Mouse (Mus musculus): Measurements from ENCODE around the gene Fam172a. TPM values are rescaled to one million over a fixed set of nuclear protein-coding genes. Genes with fewer than 3 reads are reported as not detected.

Fam172a gene
- polyA plus RNA-seq, 1 experiment, result 19.1 TPM

DNA sequence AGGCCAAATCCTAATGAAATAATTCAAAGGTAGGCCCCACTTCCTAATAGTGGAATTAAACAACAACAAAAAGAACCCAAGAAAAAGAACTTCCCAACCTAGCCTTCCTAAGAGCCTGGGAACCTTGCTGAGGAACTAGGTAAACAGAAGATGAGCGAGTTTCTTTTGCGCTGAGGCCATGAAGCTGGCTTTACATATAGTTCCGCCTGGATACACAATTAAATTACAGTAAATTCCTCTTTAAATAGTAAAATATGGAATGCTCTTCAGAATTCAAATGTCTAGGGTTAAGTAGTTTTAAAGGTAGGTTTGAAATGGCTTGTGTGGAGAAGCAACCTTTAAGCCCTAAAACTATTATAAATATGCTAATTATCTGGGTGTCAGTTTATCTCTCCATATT, 478.4 kb downstream of the Fam172a start:
- TF ChIP-seq CTCF (IDR thresholded peaks at IDR 0.05; ENCODE audit: extremely low read depth, insufficient read depth, low read length) (no peak), POLR2A (IDR thresholded peaks at IDR 0.05; ENCODE audit: extremely low read depth, insufficient read depth, low read length) (no peak)
- H3K4me3 ChIP-seq (ENCODE audit: insufficient read depth, low read length), result peak overlapping the region; percentile 38; the same call in 1 of the 2 replicates
- H3K4me1 ChIP-seq (ENCODE audit: control insufficient read depth, insufficient read depth, low read length), result no peaks in the 10 kb centered on the region
- no peak overlapping the region for H3K27ac ChIP-seq (ENCODE audit: insufficient read depth, low read length)

DNA sequence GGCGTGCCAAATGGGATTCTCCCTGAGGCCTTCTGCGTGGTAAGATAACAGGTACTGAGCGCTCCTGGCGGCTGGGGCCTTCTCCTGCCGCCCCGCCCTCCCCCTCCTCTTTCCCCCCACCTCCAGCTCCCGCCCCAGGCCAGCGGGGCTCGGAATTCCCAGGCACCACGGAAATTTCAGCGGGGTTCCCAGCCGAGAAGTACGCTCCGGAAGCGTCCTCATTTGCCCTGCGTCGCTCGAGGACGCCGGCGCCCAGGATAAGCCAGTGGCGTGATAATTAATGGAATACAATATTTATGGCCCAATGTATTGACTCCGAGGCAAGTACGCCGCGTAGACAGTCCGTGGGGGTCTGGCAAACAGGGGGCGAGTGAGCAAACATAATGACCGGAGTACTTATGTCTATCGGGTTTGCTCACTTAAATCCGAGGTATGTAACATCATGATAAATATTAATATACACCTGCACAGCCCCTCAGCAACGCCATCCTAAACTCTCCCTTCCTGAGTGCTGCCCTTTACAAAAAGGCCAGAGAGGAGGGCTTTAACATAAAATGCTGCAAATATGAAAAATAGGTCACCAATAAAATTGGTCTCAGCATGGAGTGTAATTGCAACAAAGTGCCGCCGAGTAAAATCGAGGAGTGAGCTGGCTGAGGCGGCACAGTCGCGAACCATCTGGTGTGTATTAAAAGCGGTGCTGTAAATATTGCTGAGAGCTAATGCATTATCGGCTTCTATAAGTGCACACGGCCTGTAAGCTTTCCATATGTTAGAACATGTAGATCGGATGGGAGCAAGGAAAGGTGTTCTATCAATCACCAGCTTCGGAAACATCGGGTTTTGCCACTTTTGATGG, 479.5 kb downstream of the Fam172a start:
- Histone ChIP-seq H3K4me3 (ENCODE audit: insufficient read depth, low read length) (peak overlapping the region; percentile 38), H3K4me1 (ENCODE audit: control insufficient read depth, insufficient read depth, low read length) (no peaks in the 10 kb centered on the region), H3K27ac (ENCODE audit: insufficient read depth, low read length) (peak overlapping the region; percentile 78)
- TF ChIP-seq CTCF (IDR thresholded peaks at IDR 0.05; ENCODE audit: extremely low read depth, insufficient read depth, low read length), result no peak
- TF ChIP-seq POLR2A (IDR thresholded peaks at IDR 0.05; ENCODE audit: extremely low read depth, insufficient read depth, low read length), result no peak

DNA sequence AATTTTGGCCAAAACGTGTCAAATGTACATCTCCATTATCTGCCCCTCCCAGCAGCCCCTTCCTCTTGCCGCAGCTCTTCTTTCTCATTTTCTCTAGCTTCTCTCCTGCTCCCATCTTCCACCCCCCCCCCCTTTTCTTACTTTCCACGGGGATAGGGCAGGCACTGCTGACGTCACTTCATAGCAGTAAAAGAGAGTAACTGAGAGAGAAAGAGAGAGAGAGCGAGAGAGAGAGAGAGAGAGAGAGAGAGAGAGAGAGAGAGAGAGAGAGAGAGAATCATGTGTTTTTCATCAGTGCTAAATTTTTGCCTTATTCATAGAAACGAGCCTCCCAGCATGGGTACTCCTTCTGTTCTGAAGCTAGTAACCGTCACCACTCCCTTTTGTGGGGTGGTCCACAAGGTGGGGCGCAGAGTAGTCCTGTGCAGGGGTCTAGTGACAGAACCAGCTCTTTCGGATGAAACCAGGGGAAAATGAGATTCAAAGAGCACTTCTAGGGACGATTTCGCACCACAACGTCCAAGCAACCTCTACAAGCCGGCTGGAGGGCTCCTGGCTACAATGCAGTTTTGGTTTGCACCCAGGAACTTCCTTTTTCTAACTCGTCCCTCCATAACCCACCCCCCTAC, 480.2 kb downstream of the Fam172a start:
- H3K4me1 ChIP-seq (ENCODE audit: control insufficient read depth, insufficient read depth, low read length), result no peaks in the 10 kb centered on the region
- peak overlapping the region; percentile 93 for H3K27ac ChIP-seq (ENCODE audit: insufficient read depth, low read length)
- TF ChIP-seq CTCF (IDR thresholded peaks at IDR 0.05; ENCODE audit: extremely low read depth, insufficient read depth, low read length) (no peak), POLR2A (IDR thresholded peaks at IDR 0.05; ENCODE audit: extremely low read depth, insufficient read depth, low read length) (no peak)
- H3K4me3 ChIP-seq (ENCODE audit: insufficient read depth, low read length), result peak overlapping the region; percentile 38

DNA sequence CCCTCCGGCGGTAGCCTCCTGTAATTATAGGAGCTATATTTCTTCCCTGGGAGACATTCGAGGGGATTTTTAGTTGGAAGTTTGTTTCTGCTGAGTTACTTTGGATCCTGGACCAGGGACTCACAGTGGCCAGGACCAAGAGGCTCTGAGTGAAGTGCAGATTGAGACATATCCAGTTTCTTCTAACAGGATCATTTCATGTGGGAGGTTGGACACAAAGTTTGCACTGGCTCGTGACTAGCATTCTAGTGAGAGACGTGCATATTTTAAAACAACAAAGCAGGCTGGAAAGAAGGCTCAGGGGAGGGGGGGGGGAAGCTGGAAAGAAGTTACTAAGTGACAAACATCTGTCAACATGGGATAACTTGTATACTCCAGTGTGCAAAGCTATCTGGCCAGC, 481.2 kb downstream of the Fam172a start:
- Histone ChIP-seq H3K4me3 (ENCODE audit: insufficient read depth, low read length) (no peak overlapping the region), H3K27ac (ENCODE audit: insufficient read depth, low read length) (0 out of 2 replicates have a peak overlapping the region, but pooled peaks have one; percentile 61), H3K4me1 (ENCODE audit: control insufficient read depth, insufficient read depth, low read length) (no peaks in the 10 kb centered on the region)
- TF ChIP-seq POLR2A (IDR thresholded peaks at IDR 0.05; ENCODE audit: extremely low read depth, insufficient read depth, low read length) (no peak), CTCF (IDR thresholded peaks at IDR 0.05; ENCODE audit: extremely low read depth, insufficient read depth, low read length) (no peak)

DNA sequence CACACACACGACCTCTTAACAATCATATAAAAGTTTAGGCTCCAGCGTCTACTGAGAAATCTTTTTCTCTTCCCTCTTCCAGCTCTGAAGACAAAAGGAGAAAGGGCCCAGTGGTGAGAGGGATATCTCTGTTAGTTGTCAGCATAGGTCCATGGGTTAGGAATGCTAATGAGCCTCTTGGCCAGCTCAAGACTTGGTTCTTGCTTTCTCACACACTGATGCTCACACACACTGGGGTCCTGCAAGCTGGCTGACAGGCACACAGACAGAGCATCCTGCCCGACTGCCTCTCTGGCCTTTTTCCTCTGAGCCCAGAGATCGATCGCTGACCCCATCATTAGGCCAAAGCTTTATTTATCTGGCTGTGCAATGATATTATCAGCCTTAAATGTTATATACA, 482.2 kb downstream of the Fam172a start:
- Histone ChIP-seq H3K4me3 (ENCODE audit: insufficient read depth, low read length) (no peak overlapping the region), H3K27ac (ENCODE audit: insufficient read depth, low read length) (peak overlapping the region; percentile 43; the same call in 1 of the 2 replicates)

DNA sequence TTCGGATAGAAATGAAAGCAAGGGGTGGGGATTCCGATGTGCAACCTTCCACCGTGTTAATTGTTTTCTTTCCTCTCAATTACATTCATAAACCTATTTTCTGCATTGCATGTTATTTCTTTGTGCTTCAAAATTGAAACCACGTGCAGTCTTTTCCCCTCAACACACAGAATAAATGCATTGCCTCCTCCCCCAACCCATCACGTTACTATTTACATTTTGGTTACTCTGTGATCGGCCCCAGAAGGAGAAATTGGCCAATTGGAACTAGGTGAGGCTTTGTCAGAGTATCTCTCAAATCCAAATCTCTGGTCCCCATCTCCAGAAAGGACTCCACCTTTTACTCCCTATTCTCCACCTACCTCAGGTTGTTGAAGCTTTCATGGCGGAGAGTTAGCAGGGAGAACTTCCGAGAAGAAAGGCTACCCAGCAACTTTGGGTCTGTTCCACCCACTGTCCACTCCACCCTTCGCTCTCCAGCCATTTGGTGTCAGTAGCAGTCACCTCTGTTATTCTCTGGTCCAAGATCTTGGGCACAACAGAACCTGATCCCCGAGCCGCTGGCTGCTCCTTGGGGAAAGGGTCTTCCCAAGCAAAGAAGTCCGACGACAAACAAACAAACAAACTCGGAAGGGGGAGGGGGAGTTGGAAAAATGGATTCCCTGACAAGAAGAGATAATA, 483.1 kb downstream of the Fam172a start:
- TF ChIP-seq CTCF (IDR thresholded peaks at IDR 0.05; ENCODE audit: extremely low read depth, insufficient read depth, low read length), result no peak
- TF ChIP-seq POLR2A (IDR thresholded peaks at IDR 0.05; ENCODE audit: extremely low read depth, insufficient read depth, low read length), result no peak
- H3K27ac ChIP-seq (ENCODE audit: insufficient read depth, low read length), result no peak overlapping the region
- H3K4me3 ChIP-seq (ENCODE audit: insufficient read depth, low read length), result no peak overlapping the region

More for the DNA sequence above, 482.2 kb downstream of the Fam172a start:
- TF ChIP-seq POLR2A (IDR thresholded peaks at IDR 0.05; ENCODE audit: extremely low read depth, insufficient read depth, low read length) (no peak), CTCF (IDR thresholded peaks at IDR 0.05; ENCODE audit: extremely low read depth, insufficient read depth, low read length) (no peak)
- no peaks in the 10 kb centered on the region for H3K4me1 ChIP-seq (ENCODE audit: control insufficient read depth, insufficient read depth, low read length)

DNA sequence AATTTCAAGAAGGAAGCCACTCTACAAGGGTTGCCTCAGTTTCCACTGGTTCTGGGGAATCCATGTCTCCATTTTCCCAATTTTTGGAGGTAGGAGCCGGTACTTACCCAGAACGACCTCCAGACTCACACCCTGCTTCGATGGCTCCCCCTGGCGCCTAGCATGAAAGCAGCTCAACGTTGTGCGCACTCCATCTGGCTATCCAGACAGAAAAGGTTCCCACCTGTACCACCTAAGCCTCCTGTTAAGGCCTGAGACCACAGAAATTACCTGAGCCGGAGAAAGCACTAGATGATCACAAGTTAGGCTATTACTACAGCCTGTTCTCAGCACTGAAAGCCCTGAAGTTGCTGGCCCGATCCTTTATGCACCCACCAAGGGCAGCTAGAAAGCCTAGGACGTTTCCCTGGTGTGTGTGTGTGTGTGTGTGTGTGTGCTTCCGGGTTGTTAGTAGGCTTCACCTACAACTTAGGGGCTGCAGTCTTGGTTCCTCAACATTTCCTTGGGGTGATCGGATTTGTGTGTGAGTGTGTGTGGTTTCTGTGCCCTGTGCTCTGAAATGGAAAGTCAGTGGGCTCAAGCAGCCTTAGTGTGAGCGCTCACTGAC, 484.6 kb downstream of the Fam172a start:
- Histone ChIP-seq H3K27ac (ENCODE audit: insufficient read depth, low read length) (no peak overlapping the region), H3K4me1 (ENCODE audit: control insufficient read depth, insufficient read depth, low read length) (peaks cover 5% of the 10 kb centered on the region), H3K4me3 (ENCODE audit: insufficient read depth, low read length) (no peak overlapping the region)
- TF ChIP-seq CTCF (IDR thresholded peaks at IDR 0.05; ENCODE audit: extremely low read depth, insufficient read depth, low read length) (0 out of 2 replicates have a peak, but pooled peaks have one; percentile 34), POLR2A (IDR thresholded peaks at IDR 0.05; ENCODE audit: extremely low read depth, insufficient read depth, low read length) (no peak)

More for the DNA sequence above, 483.1 kb downstream of the Fam172a start:
- H3K4me1 ChIP-seq (ENCODE audit: control insufficient read depth, insufficient read depth, low read length), result peaks cover 2% of the 10 kb centered on the region

DNA sequence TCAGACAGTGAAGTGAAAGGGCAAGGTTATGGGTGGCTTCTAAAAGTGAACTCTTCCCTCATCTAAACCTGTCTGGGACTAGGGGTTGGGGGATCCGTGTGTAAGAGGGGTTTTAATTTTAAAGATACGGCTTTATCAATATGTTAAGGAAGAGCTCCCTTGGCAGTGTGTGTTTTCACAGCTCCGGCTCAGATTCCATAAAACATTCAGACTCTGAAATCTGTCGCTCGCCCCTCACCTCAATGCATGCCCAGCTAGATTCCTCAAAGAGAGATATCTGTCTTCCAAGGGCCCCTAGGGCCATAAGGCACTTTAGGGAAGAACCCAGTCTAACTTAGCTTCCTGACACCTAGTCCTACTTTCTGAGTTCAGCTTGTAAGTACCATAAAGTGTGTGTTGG, 486.0 kb downstream of the Fam172a start:
- H3K4me1 ChIP-seq (ENCODE audit: control insufficient read depth, insufficient read depth, low read length), result peaks cover 8% of the 10 kb centered on the region
- no peak overlapping the region for H3K27ac ChIP-seq (ENCODE audit: insufficient read depth, low read length)
- no peak for TF ChIP-seq CTCF (IDR thresholded peaks at IDR 0.05; ENCODE audit: extremely low read depth, insufficient read depth, low read length)
- TF ChIP-seq POLR2A (IDR thresholded peaks at IDR 0.05; ENCODE audit: extremely low read depth, insufficient read depth, low read length), result no peak

DNA sequence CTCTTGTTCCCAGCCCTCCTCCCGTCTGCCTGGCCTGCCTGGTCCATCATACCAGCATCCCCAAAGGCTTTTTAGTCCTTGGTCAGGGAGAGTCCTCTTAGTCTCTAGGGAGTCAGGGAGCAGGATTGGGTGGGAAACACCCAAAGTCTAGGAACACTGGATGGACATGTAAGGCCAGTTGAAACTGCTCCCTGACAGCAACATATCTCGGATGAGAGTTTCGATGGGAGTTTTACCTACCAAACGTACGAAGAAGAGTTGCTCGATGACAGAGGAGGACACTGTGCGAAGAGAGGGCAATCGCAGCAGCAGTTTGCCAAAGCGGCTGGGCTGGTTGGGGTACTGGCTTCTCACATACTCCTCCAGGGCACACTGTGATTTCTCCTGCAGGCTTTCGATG, 487.8 kb downstream of the Fam172a start:
- Histone ChIP-seq H3K4me1 (ENCODE audit: control insufficient read depth, insufficient read depth, low read length) (peaks cover 8% of the 10 kb centered on the region), H3K27ac (ENCODE audit: insufficient read depth, low read length) (peak overlapping the region; percentile 75), H3K4me3 (ENCODE audit: insufficient read depth, low read length) (peak overlapping the region; percentile 5; the same call in 1 of the 2 replicates)
- no peak for TF ChIP-seq CTCF (IDR thresholded peaks at IDR 0.05; ENCODE audit: extremely low read depth, insufficient read depth, low read length)
- no peak for TF ChIP-seq POLR2A (IDR thresholded peaks at IDR 0.05; ENCODE audit: extremely low read depth, insufficient read depth, low read length)

More for the DNA sequence above, 486.0 kb downstream of the Fam172a start:
- H3K4me3 ChIP-seq (ENCODE audit: insufficient read depth, low read length), result no peak overlapping the region

All from cortical plate, adult 2 months (tissue).